Mouse (Mus musculus) neutrophil, adult 59 days (primary cell): ENCODE measurements around the gene Stk10. TPM values are rescaled to one million over a fixed set of nuclear protein-coding genes. Genes with fewer than 3 reads are reported as not detected.

Experiments used
- total RNA-seq, 2 experiments: library from RNA; stranded (reverse); gene quantifications; 1 replicate in 1 of 2; 2 replicates in 1 of 2; pipeline ENCODE4 v1.2.4; 2023

Gene Stk10
- total RNA-seq, result 100 to 1,000 TPM; 172 to 177 TPM

DNA sequence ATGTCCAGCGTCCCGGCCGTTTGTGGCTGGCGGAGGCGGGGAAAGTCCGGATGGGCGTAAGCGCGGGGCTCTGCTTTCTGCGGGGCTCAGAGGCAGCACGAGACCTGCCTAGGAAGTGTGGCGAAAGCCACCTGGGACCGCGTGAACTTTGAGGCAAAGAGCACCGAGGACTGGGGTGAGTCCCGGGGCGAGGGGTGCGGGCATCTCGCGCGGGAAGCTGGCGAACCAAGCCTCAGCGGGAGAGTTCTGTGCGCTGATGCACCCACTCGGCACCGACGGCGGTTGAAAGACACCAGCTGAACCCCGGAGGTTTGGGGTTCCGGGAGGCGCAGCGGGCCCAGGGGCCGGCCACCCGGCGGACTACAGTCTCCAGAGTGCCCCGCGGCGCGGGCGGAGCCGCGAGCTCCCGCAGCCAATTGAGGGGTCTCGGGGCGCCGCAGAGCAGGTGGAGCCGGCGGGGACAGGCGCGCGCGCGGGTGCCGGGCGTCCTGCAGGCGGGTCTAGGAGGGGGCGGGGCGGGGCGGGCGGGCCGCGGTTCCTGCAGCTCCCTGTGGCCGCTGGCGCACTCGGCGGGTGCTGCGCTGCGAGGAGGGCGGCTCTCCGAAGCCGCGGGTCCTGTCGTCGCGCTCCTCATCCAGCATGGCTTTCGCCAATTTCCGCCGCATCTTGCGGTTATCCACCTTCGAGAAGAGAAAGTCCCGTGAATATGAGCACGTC is at the start of gene Stk10:
Gene Stk10, plus strand, starts transcription at position 541 of the 717 bp plus-strand sequence.

DNA sequence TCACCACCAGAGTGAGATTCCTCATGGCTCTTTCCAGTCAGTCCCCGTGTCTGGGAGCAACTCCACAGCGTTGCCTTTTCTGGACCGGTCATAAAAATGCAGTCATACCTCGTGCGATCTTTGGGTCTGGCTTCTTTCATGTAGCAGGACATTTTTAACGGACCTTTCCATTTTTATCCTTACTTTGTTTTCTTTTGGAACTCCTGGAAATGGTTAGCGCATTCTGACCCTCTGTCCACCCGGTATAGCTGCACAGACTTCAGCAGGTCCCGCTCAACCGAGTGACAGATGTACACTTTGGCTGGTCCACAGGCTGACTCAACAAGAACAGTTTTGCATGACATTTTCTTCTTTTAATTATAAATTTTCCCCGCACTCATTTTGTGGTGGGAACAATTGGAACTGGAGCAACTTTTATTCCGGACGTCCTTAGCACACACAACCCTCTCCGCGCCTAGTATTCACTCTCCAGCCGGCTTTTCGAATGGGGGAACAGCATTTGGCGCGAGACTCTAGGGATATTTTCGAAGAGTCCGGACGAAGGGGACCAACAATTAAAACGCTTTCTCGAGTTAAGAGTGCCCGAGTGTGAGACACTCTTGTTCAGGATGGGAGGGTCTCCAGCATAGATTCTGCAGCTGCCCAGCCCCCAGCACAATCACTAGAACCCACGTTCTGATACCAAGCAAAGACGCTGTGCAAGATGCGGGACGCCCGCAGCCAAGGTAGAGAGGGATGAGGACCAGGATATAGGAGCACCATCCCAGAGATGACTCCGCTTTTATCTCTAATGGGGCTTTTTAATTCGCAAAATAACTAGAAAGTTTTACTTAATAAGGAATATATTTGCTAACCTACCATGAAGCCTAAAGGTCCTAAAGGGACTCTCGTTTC is 987 bp upstream of the Stk10 start, which contains the start of gene Efcab9:
Gene Efcab9, minus strand, starts transcription at position 211 of the 894 bp plus-strand sequence.

DNA sequence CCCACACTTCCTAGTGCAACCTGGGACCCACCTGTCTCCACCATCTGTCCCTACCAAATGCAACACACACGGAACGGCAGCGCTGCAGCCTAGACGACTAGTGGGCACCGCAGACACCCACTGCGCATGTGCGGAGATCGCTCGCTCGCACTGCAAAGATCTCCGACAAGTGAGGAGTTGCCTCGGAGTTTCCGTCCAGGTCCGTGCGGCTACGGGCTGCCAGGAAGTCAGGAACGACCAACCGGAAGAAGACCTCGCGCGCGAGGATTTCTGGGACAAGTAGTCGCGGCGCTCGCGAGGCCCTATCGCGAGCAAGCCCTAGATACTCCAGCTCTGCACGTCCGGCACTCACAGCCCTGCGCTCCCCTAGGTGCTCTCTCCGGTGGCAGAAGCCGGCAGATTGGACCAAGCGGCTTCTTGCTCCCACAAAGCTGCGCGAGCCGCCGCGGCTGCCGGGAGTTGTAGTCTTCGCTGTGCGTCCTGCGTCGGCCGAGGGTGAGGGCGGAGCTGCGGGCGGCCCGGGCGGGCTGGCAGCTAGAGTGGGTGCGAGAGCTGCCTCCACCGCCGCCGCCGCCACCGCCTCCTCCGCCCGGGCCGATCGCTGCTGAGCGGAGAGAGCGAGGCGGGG is 109.3 kb downstream of the Stk10 start, which contains the start of gene Fbxw11:
Gene Fbxw11, plus strand, starts transcription at position 476 of the 628 bp plus-strand sequence.

Other genes starting within 250 kb of the Stk10 start
- gene Hba-a1, start 249.8 kb upstream of the Stk10 start, total RNA-seq, result 1,000 to 10,000 TPM; 1,163 to 1,619 TPM
- 1 to 10 TPM; 2.0 to 2.8 TPM for gene Hbq1b, start 246.3 kb upstream of the Stk10 start, total RNA-seq
- gene Hba-a2, start 236.8 kb upstream of the Stk10 start, total RNA-seq, result 100 to 1,000 TPM; 626 to 696 TPM
- gene Hbq1a, start 233.2 kb upstream of the Stk10 start, total RNA-seq, result not detected
- 1 to 10 TPM; 4.0 to 5.8 TPM for gene Sh3pxd2b, start 185.5 kb upstream of the Stk10 start, total RNA-seq
- 1 to 10 TPM in 1 of 2 experiments, under 1 TPM in 1; 0.82 to 2.2 TPM for gene Ubtd2, start 77.9 kb upstream of the Stk10 start, total RNA-seq
- gene Efcab9, start 1.2 kb upstream of the Stk10 start, total RNA-seq, result 1 to 10 TPM in 1 of 2 experiments, not detected in 1; 1.0 TPM
- gene Fbxw11, start 109.4 kb downstream of the Stk10 start, total RNA-seq, result 10 to 100 TPM; 61.9 to 70.7 TPM